Mouse (Mus musculus) midbrain, embryonic 15.5 days (tissue): ENCODE data around the gene Fbxo33. TPM values are rescaled to one million over a fixed set of nuclear protein-coding genes. Genes with fewer than 3 reads are reported as not detected.
"Not testable (repeated sequence)": the region's sequence is repeated elsewhere in the genome, so short reads cannot be mapped to it uniquely, and the experiment has no call there.

Experiments used
- ATAC-seq: fragments of 200-750 bp; cut with Nextera tagmentation; replicated peaks from 2 replicates; pipeline ENCODE4 v1.8.0; 2017; ENCODE audit warnings: moderate TSS enrichment
- H3K27ac ChIP-seq: fragments of 300-500 bp; sonication (generic); 2 replicates; pipeline ENCODE4 v1.5.1; 2015; ENCODE audit warnings: mild to moderate bottlenecking, inconsistent platforms
- H3K27me3 ChIP-seq: fragments of 300-500 bp; sonication (generic); replicated peaks from 2 replicates; pipeline ENCODE4 v1.6.1; 2015; ENCODE audit warnings: inconsistent platforms
- H3K36me3 ChIP-seq: fragments of 300-500 bp; sonication (generic); replicated peaks from 2 replicates; pipeline ENCODE4 v1.6.1; 2015; ENCODE audit warnings: inconsistent platforms
- H3K4me1 ChIP-seq: fragments of 300-500 bp; sonication (generic); 2 replicates; pipeline ENCODE4 v1.6.1; 2015; ENCODE audit warnings: inconsistent platforms
- H3K4me2 ChIP-seq: fragments of 300-500 bp; sonication (generic); 2 replicates; pipeline ENCODE4 v1.6.1; 2015; ENCODE audit warnings: inconsistent platforms, mild to moderate bottlenecking, moderate library complexity
- H3K4me3 ChIP-seq: fragments of 300-500 bp; sonication (generic); 2 replicates; pipeline ENCODE4 v1.5.1; 2015; ENCODE audit warnings: mild to moderate bottlenecking, inconsistent platforms
- H3K9ac ChIP-seq: fragments of 300-500 bp; sonication (generic); 2 replicates; pipeline ENCODE4 v1.6.1; 2015; ENCODE audit warnings: mild to moderate bottlenecking, inconsistent platforms
- H3K9me3 ChIP-seq: fragments of 300-500 bp; sonication (generic); 2 replicates; pipeline ENCODE4 v1.6.1; 2016; ENCODE audit warnings: inconsistent platforms
- WGBS: fragments of 180-500 bp; shearing (Covaris S2); methylation state at CpG from one replicate; pipeline ENCODE4 v1.1.7; 2015; ENCODE audit warnings: mixed read lengths; 5-methylcytosine and 5-hydroxymethylcytosine counted together
- polyA plus RNA-seq: library from polyadenylated mRNA; unstranded; fragments of >200 nt; fragmentation: Nextera tagmentation; extraction: Ambion mirVana; gene quantifications from 2 replicates; pipeline ENCODE4 v1.2.1, GENCODE M21; 2015

Gene Fbxo33
- 7.3 and 8.1 TPM in 2 replicates for polyA plus RNA-seq

DNA sequence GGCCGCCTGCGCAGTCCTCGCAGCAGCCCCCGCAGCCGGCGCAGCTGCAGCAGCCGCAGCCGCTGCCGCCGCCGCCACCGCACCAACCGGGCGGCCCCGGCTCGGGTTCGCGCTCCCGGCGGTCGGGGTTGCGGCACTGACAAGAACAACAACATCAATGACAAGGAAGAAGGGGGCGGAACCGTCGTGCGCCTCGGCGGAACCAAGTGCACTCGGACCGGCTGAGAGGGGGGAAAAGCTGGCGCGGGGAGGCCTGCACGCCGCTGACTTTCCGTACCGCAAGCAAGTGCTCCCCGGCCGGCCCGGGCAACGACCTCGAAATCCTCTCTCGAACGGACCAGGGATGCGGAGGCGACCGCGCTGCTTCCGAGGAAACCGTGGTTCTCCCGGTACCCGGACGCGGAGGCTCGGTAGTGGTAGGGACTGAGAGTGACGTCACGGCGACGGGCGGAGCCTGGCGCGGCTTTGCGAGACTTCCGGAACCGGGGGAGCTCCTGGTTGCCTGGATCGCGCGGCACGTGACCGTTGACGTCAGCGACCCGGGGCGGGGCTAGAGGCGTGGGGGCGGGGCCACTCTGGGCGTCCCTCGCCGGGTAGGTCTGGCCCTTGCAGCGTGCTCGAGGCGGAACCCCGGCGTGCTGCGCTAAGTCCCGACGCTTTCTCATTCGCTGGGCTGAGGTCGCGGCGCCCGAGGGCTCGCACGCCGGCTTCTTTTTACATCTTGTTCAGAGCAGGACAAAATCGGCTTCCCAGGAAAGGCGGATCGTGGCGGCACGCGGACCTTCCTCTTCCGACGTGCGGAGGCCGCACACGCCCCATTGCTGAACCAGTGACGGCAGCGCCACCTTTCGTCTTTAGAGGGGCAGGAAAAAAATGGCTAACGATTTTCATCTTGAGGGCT is at the start of gene Fbxo33:
Gene Fbxo33, minus strand, starts transcription at position 401 of the 901 bp plus-strand sequence.
- H3K4me2 ChIP-seq, result peak within 1 kb of the TSS; percentile 70
- peaks cover 31% of the 10 kb centered on the region for H3K4me1 ChIP-seq
- no peaks in the 10 kb centered on the region for H3K9me3 ChIP-seq
- H3K9ac ChIP-seq, result peak within 1 kb of the TSS; percentile 92
- under 1% methylated on average over 105 of the region's 109 CpGs for WGBS
- H3K27me3 ChIP-seq, result no peaks in the 10 kb centered on the region
- no peaks in the 10 kb centered on the region for H3K36me3 ChIP-seq
- H3K4me3 ChIP-seq, result peak within 1 kb of the TSS; percentile 94
- H3K27ac ChIP-seq, result peak within 1 kb of the TSS; percentile 99
- peak; percentile 95 for ATAC-seq

GRCm38 (mm10) chr12:59265942-59266231 is 46.4 kb upstream of the Fbxo33 start:
- WGBS, result 46% methylated on average over 4 of the region's 4 CpGs
- peak overlapping the region; percentile 25 for H3K4me3 ChIP-seq
- H3K27ac ChIP-seq, result peak overlapping the region; percentile 78
- no peaks in the 10 kb centered on the region for H3K36me3 ChIP-seq
- H3K9me3 ChIP-seq, result no peaks in the 10 kb centered on the region
- peaks cover 13% of the 10 kb centered on the region for H3K4me1 ChIP-seq
- ATAC-seq, result peak; percentile 73
- H3K9ac ChIP-seq, result no peak overlapping the region; the same call in 1 of the 2 replicates
- peak overlapping the region; percentile 54 for H3K4me2 ChIP-seq
- H3K27me3 ChIP-seq, result no peaks in the 10 kb centered on the region

GRCm38 (mm10) chr12:59265207-59265941 is 45.8 kb upstream of the Fbxo33 start:
- 25% methylated on average over 15 of the region's 15 CpGs for WGBS
- Histone ChIP-seq H3K4me3 (peak overlapping the region; percentile 25), H3K9me3 (no peaks in the 10 kb centered on the region), H3K9ac (no peak overlapping the region; the same call in 1 of the 2 replicates), H3K27me3 (no peaks in the 10 kb centered on the region), H3K36me3 (no peaks in the 10 kb centered on the region), H3K4me1 (peaks cover 18% of the 10 kb centered on the region), H3K4me2 (peak overlapping the region; percentile 54), H3K27ac (peak overlapping the region; percentile 78)
- peak; percentile 82 for ATAC-seq

DNA sequence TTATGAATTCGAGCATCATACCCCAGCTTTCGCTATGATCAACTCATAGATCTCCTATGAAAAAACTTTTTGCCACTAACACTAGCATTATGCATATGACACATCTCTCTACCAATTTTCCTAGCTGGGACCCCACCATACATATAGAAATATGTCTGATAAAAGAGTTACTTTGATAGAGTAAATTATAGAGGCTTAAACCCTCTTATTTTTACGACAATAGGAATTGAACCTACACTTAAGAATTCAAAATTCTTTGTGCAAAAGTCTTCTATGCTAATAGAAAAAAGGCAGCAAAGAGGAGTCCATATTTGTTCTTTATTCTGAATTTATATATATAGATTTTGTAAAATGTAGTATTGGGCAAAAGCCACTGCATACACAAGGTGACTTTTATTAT is 43.3 kb upstream of the Fbxo33 start:
- Histone ChIP-seq H3K27me3 (no peaks in the 10 kb centered on the region), H3K9ac (no peak overlapping the region), H3K9me3 (no peaks in the 10 kb centered on the region), H3K4me3 (no peak overlapping the region), H3K4me1 (peaks cover 26% of the 10 kb centered on the region), H3K36me3 (no peaks in the 10 kb centered on the region), H3K4me2 (no peak overlapping the region), H3K27ac (no peak overlapping the region)
- WGBS, result 89% methylated on average over 3 of the region's 3 CpGs
- no peak for ATAC-seq

DNA sequence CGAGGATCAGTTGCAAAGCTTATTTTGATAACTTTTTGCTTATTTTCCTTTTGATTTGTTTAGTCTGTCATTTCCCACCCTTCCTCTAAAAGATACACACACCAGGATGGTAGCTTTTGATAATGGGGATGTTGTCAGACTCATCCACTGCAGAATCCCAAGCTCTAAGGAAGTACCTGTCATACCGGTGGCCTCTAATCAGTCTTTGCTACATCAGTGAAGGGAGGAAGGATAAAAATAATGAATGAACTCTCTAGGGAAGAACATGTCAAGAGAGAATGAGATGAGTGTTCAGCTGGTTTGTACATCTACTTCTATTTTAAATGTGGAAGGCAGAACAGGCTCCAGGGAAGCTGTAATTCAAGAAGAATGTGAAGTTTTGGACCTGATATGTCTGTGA is 41.3 kb upstream of the Fbxo33 start:
- no peaks in the 10 kb centered on the region for H3K27me3 ChIP-seq
- H3K9ac ChIP-seq, result no peak overlapping the region
- H3K4me3 ChIP-seq, result no peak overlapping the region
- peak; percentile 66; the same call in 1 of the 2 replicates for ATAC-seq
- peaks cover 23% of the 10 kb centered on the region for H3K4me1 ChIP-seq
- WGBS, result 55% methylated on average over 2 of the region's 2 CpGs
- no peak overlapping the region; the same call in 1 of the 2 replicates for H3K4me2 ChIP-seq
- H3K36me3 ChIP-seq, result no peaks in the 10 kb centered on the region
- peak overlapping the region; percentile 79 for H3K27ac ChIP-seq
- no peaks in the 10 kb centered on the region for H3K9me3 ChIP-seq

DNA sequence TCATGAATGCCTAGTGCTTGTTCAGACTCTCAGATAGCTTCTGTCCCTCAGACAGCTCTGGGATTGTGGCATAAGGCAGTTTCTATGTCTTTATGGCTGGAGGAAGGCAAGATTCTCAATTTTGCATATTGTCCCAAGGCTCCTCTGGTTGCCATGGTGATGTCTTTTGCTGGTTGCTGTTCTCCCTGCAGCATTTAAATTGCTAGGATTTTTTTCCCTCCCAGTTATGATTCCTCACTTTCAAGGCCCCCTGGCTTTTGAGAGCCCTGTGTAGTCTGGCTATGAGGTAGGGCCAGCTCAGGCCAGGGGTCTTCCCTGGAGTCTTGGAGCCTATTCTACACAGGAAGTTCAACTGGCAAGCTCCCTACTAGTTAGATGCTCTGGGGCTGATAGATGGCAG is 40.8 kb upstream of the Fbxo33 start:
- H3K4me2 ChIP-seq, result no peak overlapping the region; the same call in 1 of the 2 replicates
- H3K36me3 ChIP-seq, result no peaks in the 10 kb centered on the region
- no peak overlapping the region for H3K9ac ChIP-seq
- no peaks in the 10 kb centered on the region for H3K27me3 ChIP-seq
- no peak overlapping the region for H3K4me3 ChIP-seq
- peak overlapping the region; percentile 79 for H3K27ac ChIP-seq
- ATAC-seq, result peak; percentile 90
- H3K4me1 ChIP-seq, result peaks cover 20% of the 10 kb centered on the region
- H3K9me3 ChIP-seq, result no peaks in the 10 kb centered on the region

- ATAC-seq, result no peak
- no peak overlapping the region for H3K9ac ChIP-seq
- peaks cover 20% of the 10 kb centered on the region for H3K4me1 ChIP-seq
- H3K27ac ChIP-seq, result no peak overlapping the region
- WGBS, result 84% methylated on average over 5 of the region's 5 CpGs
- no peaks in the 10 kb centered on the region for H3K27me3 ChIP-seq
- H3K36me3 ChIP-seq, result no peaks in the 10 kb centered on the region
- H3K4me3 ChIP-seq, result no peak overlapping the region
- H3K4me2 ChIP-seq, result no peak overlapping the region
- H3K9me3 ChIP-seq, result no peaks in the 10 kb centered on the region
These were observed 39.5 kb upstream of the Fbxo33 start for GRCm38 (mm10) chr12:59259015-59259414.

GRCm38 (mm10) chr12:59250259-59250827 is 30.8 kb upstream of the Fbxo33 start:
- no peak for ATAC-seq
- no peaks in the 10 kb centered on the region for H3K4me1 ChIP-seq
- H3K4me2 ChIP-seq, result no peak overlapping the region
- no peaks in the 10 kb centered on the region for H3K36me3 ChIP-seq
- H3K4me3 ChIP-seq, result no peak overlapping the region
- WGBS, result 82% methylated on average over 2 of the region's 2 CpGs
- H3K9me3 ChIP-seq, result no peaks in the 10 kb centered on the region
- no peak overlapping the region for H3K9ac ChIP-seq
- H3K27ac ChIP-seq, result no peak overlapping the region
- H3K27me3 ChIP-seq, result no peaks in the 10 kb centered on the region

DNA sequence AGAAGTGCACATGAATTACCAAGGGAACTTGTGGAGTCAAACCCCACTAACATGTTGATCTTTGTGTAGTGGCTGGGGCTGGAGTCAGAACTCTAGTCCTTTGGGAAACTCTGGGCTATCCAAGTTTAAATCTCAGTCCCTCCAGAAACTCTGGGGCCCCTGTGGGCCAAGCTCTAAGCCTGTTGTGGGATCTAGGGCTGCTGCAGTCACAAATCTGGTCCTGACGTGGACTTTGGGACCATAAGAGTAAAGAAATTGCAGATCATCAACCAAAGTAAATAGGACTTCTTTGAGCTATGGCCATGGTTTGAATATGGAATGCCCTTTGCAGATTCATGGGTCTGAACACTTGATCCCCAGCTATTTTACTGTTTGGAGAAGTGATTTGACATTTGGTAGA is 29.4 kb upstream of the Fbxo33 start:
- Histone ChIP-seq H3K9ac (no peak overlapping the region), H3K4me1 (no peaks in the 10 kb centered on the region), H3K27me3 (no peaks in the 10 kb centered on the region), H3K4me2 (no peak overlapping the region), H3K36me3 (no peaks in the 10 kb centered on the region), H3K9me3 (no peaks in the 10 kb centered on the region), H3K4me3 (no peak overlapping the region), H3K27ac (no peak overlapping the region)
- WGBS, result 77% methylated on average over 1 of the region's 1 CpGs
- no peak for ATAC-seq

DNA sequence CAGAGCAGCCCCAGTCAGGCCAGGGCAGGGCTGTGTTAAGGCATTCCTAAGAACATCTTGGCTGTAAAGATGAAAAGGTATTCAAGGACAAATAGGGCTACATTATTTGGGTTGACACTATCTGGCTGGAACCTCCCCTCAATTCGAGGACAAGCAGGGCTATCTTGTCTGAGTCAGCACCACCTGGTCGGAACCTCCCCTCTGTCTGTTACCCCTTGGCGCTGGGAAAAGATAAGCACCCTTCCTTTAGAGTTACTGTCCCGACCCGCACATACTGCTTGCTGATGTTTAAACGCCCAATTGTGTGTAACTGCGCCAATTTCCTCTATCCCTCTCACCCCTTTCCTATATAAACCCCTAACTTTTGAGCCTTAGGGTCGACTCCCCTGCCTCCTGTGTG is 21.5 kb upstream of the Fbxo33 start:
- WGBS, result 91% methylated on average over 8 of the region's 8 CpGs
- not testable (repeated sequence) for ATAC-seq

GRCm38 (mm10) chr12:59238434-59238833 is 18.9 kb upstream of the Fbxo33 start:
- Histone ChIP-seq H3K4me1 (no peaks in the 10 kb centered on the region), H3K9me3 (no peaks in the 10 kb centered on the region), H3K9ac (no peak overlapping the region), H3K36me3 (no peaks in the 10 kb centered on the region), H3K4me3 (no peak overlapping the region), H3K4me2 (no peak overlapping the region), H3K27ac (no peak overlapping the region), H3K27me3 (no peaks in the 10 kb centered on the region)
- ATAC-seq, result no peak
- whole genome bisulfite sequencing, result 79% methylated on average over 5 of the region's 5 CpGs

More for the DNA sequence above, 21.5 kb upstream of the Fbxo33 start:
- not testable (repeated sequence) for H3K27me3 ChIP-seq, H3K36me3 ChIP-seq, H3K4me3 ChIP-seq, H3K4me2 ChIP-seq, H3K9me3 ChIP-seq, H3K4me1 ChIP-seq, H3K27ac ChIP-seq, H3K9ac ChIP-seq

DNA sequence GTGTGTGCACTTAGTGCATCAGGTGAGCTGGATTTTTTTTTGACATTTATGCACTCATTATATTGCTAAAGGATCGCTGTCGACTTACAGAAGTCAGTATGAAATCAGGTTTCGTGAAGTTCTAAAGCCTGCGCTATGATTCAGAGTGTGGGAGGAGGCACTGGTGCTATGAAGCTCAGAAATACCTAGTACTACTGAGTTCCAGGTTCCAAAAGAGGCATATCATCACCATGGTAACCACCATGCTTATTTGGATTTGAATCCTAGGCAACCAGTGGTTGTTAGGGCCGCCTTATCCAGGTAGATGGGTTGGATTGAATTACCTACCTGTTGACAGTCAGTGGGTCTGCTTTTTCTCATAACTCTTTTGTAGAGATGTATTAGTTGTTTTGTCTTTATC is 8.9 kb upstream of the Fbxo33 start:
- H3K9ac ChIP-seq, result no peak overlapping the region
- 91% methylated on average over 5 of the region's 5 CpGs for WGBS
- no peaks in the 10 kb centered on the region for H3K36me3 ChIP-seq
- no peaks in the 10 kb centered on the region for H3K9me3 ChIP-seq
- no peak for ATAC-seq
- no peaks in the 10 kb centered on the region for H3K4me1 ChIP-seq
- H3K4me2 ChIP-seq, result no peak overlapping the region
- no peaks in the 10 kb centered on the region for H3K27me3 ChIP-seq
- H3K4me3 ChIP-seq, result no peak overlapping the region
- no peak overlapping the region for H3K27ac ChIP-seq
